Mouse (Mus musculus) lung, postnatal 0 days (tissue): Measurements from ENCODE around the gene Lactbl1.

ENCODE experiments used
- CTCF ChIP-seq: IDR thresholded peaks from 2 replicates; pipeline ENCODE4 v1.5.1; 2016; ENCODE audit warnings: antibody characterized with exemption, mild to moderate bottlenecking
- EP300 ChIP-seq: IDR thresholded peaks from 2 replicates; pipeline ENCODE4 v1.6.1; 2016; ENCODE audit warnings: antibody characterized with exemption, mild to moderate bottlenecking, control low read depth

GRCm38 (mm10) chr4:136636511-136636910 is 14.1 kb downstream of the Lactbl1 start:
- TF ChIP-seq CTCF: no peak
- no peak for TF ChIP-seq EP300
